Mouse (Mus musculus): ENCODE measurements around the gene Lcorl.
A peak's percentile ranks its signal among the peaks of the same experiment; 100 is the strongest.

The Lcorl gene

GRCm38 (mm10) chr5:45857254-45858011, at the start of gene Lcorl:
Lcorl (minus strand) TSS chr5:45857615.
- DNase-seq = peak; percentile 92

GRCm38 (mm10) chr5:45904683-45905082, 47.3 kb upstream of the Lcorl start:
- no peak for DNase-seq

GRCm38 (mm10) chr5:45903246-45903645, 45.8 kb upstream of the Lcorl start:
- no peak for DNase-seq

GRCm38 (mm10) chr5:45895362-45895761, 37.9 kb upstream of the Lcorl start:
- DNase-seq = no peak

GRCm38 (mm10) chr5:45893696-45894095, 36.3 kb upstream of the Lcorl start:
- no peak for DNase-seq

GRCm38 (mm10) chr5:45876328-45876727, 18.9 kb upstream of the Lcorl start:
- no peak for DNase-seq

GRCm38 (mm10) chr5:45875472-45875871, 18.1 kb upstream of the Lcorl start:
- DNase-seq = no peak

GRCm38 (mm10) chr5:45874284-45875030, 17.0 kb upstream of the Lcorl start:
- no peak for DNase-seq

GRCm38 (mm10) chr5:45858368-45858767, 953 bp upstream of the Lcorl start:
- no peak for DNase-seq

- DNase-seq = no peak
Measured at GRCm38 (mm10) chr5:45856876-45857253, 550 bp downstream of the Lcorl start.

- peak; percentile 67 for DNase-seq
Measured at GRCm38 (mm10) chr5:45856303-45856821, 1.1 kb downstream of the Lcorl start.

GRCm38 (mm10) chr5:45855526-45856302, 1.7 kb downstream of the Lcorl start:
- DNase-seq = peak; percentile 39

GRCm38 (mm10) chr5:45844723-45845122, 12.7 kb downstream of the Lcorl start:
- no peak for DNase-seq

GRCm38 (mm10) chr5:45835131-45835530, 22.3 kb downstream of the Lcorl start:
- no peak for DNase-seq

GRCm38 (mm10) chr5:45811527-45811926, 45.9 kb downstream of the Lcorl start:
- DNase-seq = no peak

- DNase-seq = no peak
Measured at GRCm38 (mm10) chr5:45791864-45792263, 65.6 kb downstream of the Lcorl start.

- no peak for DNase-seq
Measured at GRCm38 (mm10) chr5:45790221-45790620, 67.2 kb downstream of the Lcorl start.

GRCm38 (mm10) chr5:45757502-45758121, 99.8 kb downstream of the Lcorl start:
- DNase-seq = no peak

- no peak for DNase-seq
Measured at GRCm38 (mm10) chr5:45737911-45738310, 119.5 kb downstream of the Lcorl start.

- no peak for DNase-seq
Measured at GRCm38 (mm10) chr5:45733751-45734150, 123.7 kb downstream of the Lcorl start.

- DNase-seq = no peak
Measured at GRCm38 (mm10) chr5:45718848-45719488, 138.4 kb downstream of the Lcorl start.

- no peak for DNase-seq
Measured at GRCm38 (mm10) chr5:45709653-45710052, 147.8 kb downstream of the Lcorl start.

Measured in right cerebral cortex, postnatal 4 days (tissue).